26 mouse cellular contexts compared by ENCODE assay signal in genomic region chr10:37170878-37171277, GRCm38 (mm10). TPM values are rescaled to one million over a fixed set of nuclear protein-coding genes. Genes with fewer than 3 reads are reported as not detected.
DNase-seq lines count a peak whose midpoint lies in the region; ATAC-seq and TF ChIP-seq lines count a peak whose summit lies in the region.
"Had no signal": no experiment of that assay in that cellular context is flagged by ENCODE, and none has a peak within 500 bp of the region (broad histone marks: within the 10 kb centered on the region; RNA-seq: fewer than 3 reads in every experiment).

No protein-coding gene starts in this region.

- intact Hi-C loops in heart, postnatal 14 days (cut with DNase I) = no loop called here

- H3K9ac ChIP-seq in hindbrain, embryonic 16.5 days (ENCODE audit: low read depth, low read length) = no peak overlapping the region
- no peak overlapping the region for H3K9ac ChIP-seq in hindbrain, embryonic 14.5 days
- H3K9ac ChIP-seq: embryonic facial prominence, embryonic 15.5 days; heart, embryonic 13.5 days; liver, embryonic 15.5 days; lung, embryonic 15.5 days; midbrain, embryonic 15.5 days had no signal

- H3K4me3 ChIP-seq in hindbrain, embryonic 16.5 days (ENCODE audit: low read length) = no peak overlapping the region
- H3K4me3 ChIP-seq in hindbrain, embryonic 14.5 days (replicated peaks; ENCODE audit: low read length) = no peak overlapping the region
- no peak overlapping the region for H3K4me3 ChIP-seq in testis, adult 2 months (ENCODE audit: control insufficient read depth, low read depth, low read length)
- H3K4me3 ChIP-seq: embryonic facial prominence, embryonic 15.5 days; heart, embryonic 13.5 days; limb, embryonic 10.5 days; liver, embryonic 15.5 days; lung, embryonic 15.5 days; megakaryocyte, embryonic 14.5 days; midbrain, embryonic 15.5 days had no signal

- H3K27ac ChIP-seq in hindbrain, embryonic 16.5 days (ENCODE audit: low read depth, low read length) = peak overlapping the region; percentile 49; the same call in 1 of the 2 replicates
- no peak overlapping the region for H3K27ac ChIP-seq in hindbrain, embryonic 14.5 days
- H3K27ac ChIP-seq in testis, adult 2 months (ENCODE audit: control insufficient read depth, insufficient read depth, low read depth, low read length) = peak overlapping the region; percentile 76
- H3K27ac ChIP-seq: embryonic facial prominence, embryonic 15.5 days; heart, embryonic 13.5 days; kidney, postnatal 0 days; limb, embryonic 10.5 days; liver, embryonic 15.5 days; lung, embryonic 15.5 days had no signal

- no peak for TF ChIP-seq POLR2A in testis, adult 2 months (IDR thresholded peaks at IDR 0.05; ENCODE audit: control insufficient read depth, low read depth, low read length)

- H3K36me3 ChIP-seq in hindbrain, embryonic 16.5 days (ENCODE audit: control insufficient read depth, insufficient read depth, low read length) = no peaks in the 10 kb centered on the region
- H3K36me3 ChIP-seq in hindbrain, embryonic 14.5 days (replicated peaks; ENCODE audit: control insufficient read depth, insufficient read depth) = no peaks in the 10 kb centered on the region
- no peaks in the 10 kb centered on the region for H3K36me3 ChIP-seq in testis, adult 2 months (ENCODE audit: control insufficient read depth, insufficient read depth, low read length)
- H3K36me3 ChIP-seq: embryonic facial prominence, embryonic 15.5 days; G1E; heart, embryonic 13.5 days; limb, embryonic 10.5 days; liver, embryonic 15.5 days; lung, embryonic 15.5 days; midbrain, embryonic 15.5 days had no signal

- WGBS in hindbrain, embryonic 16.5 days = 78% methylated on average over 4 of the region's 4 CpGs
- WGBS in hindbrain, embryonic 14.5 days = 76% methylated on average over 4 of the region's 4 CpGs

- DNase-seq in heart, adult 11 months = peak; percentile 89
- DNase-seq in heart, postnatal 14 days = no peak
- DNase-seq in hindbrain, embryonic 14.5 days (ENCODE audit: low spot score) = no peak
- DNase-seq in testis, postnatal 14 days (ENCODE audit: low spot score) = no peak
- DNase-seq in retina, postnatal 1 day = no peak
- DNase-seq: adrenal gland, postnatal 10 days; B cell, adult 2 months; cerebellum, adult 8-10 months; cerebellum, postnatal 36 days; embryo, embryonic 11 days; kidney, adult 2 months; liver; lung, postnatal 36 days; right cerebral cortex, postnatal 14 days had no signal

- peaks cover 7% of the 10 kb centered on the region for H3K4me1 ChIP-seq in hindbrain, embryonic 16.5 days (ENCODE audit: control insufficient read depth, insufficient read depth, low read depth, low read length)
- H3K4me1 ChIP-seq in hindbrain, embryonic 14.5 days (replicated peaks; ENCODE audit: control insufficient read depth, insufficient read depth, low read length) = peaks cover 14% of the 10 kb centered on the region
- no peaks in the 10 kb centered on the region for H3K4me1 ChIP-seq in testis, adult 2 months (ENCODE audit: control insufficient read depth, insufficient read depth, low read length)
- H3K4me1 ChIP-seq: limb, embryonic 10.5 days; liver, embryonic 15.5 days; lung, embryonic 15.5 days; megakaryocyte, embryonic 14.5 days had no signal

- H3K27me3 ChIP-seq in hindbrain, embryonic 16.5 days (replicated peaks; ENCODE audit: control insufficient read depth, insufficient read depth, low read length) = no peaks in the 10 kb centered on the region
- H3K27me3 ChIP-seq in hindbrain, embryonic 14.5 days (ENCODE audit: control insufficient read depth, insufficient read depth, low read length) = no peaks in the 10 kb centered on the region
- H3K27me3 ChIP-seq in testis, adult 2 months (ENCODE audit: control insufficient read depth, insufficient read depth, low read length) = no peaks in the 10 kb centered on the region
- H3K27me3 ChIP-seq: CH12.LX; embryonic facial prominence, embryonic 15.5 days; heart, embryonic 13.5 days; liver, embryonic 15.5 days; lung, embryonic 15.5 days; megakaryocyte, embryonic 14.5 days; midbrain, embryonic 15.5 days had no signal

- ATAC-seq in hindbrain, embryonic 16.5 days = 0 out of 2 replicates have a peak, but pooled peaks have one; percentile 18
- no peak for ATAC-seq in hindbrain, embryonic 14.5 days (ENCODE audit: low FRiP score)

- H3K9me3 ChIP-seq in hindbrain, embryonic 16.5 days (ENCODE audit: control insufficient read depth, low read length) = no peaks in the 10 kb centered on the region; the same call in 1 of the 2 replicates
- 0 out of 2 replicates have a peak, but pooled peaks cover 4% of the 10 kb centered on the region for H3K9me3 ChIP-seq in hindbrain, embryonic 14.5 days (ENCODE audit: control insufficient read depth, low read length)
- H3K9me3 ChIP-seq: embryonic facial prominence, embryonic 15.5 days; G1E; limb, embryonic 10.5 days; liver, embryonic 15.5 days; lung, embryonic 15.5 days; midbrain, embryonic 15.5 days had no signal

- no peak overlapping the region for H3K4me2 ChIP-seq in hindbrain, embryonic 16.5 days (ENCODE audit: low read length)
- H3K4me2 ChIP-seq in hindbrain, embryonic 14.5 days (replicated peaks) = no peak overlapping the region
- H3K4me2 ChIP-seq: embryonic facial prominence, embryonic 15.5 days; heart, embryonic 13.5 days; liver, embryonic 15.5 days; lung, embryonic 15.5 days; midbrain, embryonic 15.5 days had no signal

- no peak for TF ChIP-seq CTCF in testis, adult 2 months (IDR thresholded peaks at IDR 0.05; ENCODE audit: control insufficient read depth, insufficient read depth, insufficient replicate concordance, low read depth, low read length)

RNA-seq across cellular contexts. Expression of gene Marcks, which starts 32.2 kb away (rescaled TPM):
- 10 to 100 TPM; 75.6 to 79.2 TPM for total RNA-seq in heart, postnatal 14 days (2021)
- 140 and 154 TPM in 2 replicates for polyA plus RNA-seq in hindbrain, embryonic 16.5 days (2015; fragmentation: Nextera tagmentation; extraction: Ambion mirVana)
- 296 and 310 TPM in 2 replicates for polyA plus RNA-seq in hindbrain, embryonic 14.5 days (2014; fragmentation: Nextera tagmentation; extraction: Ambion mirVana)
- 4.1 and 4.6 TPM in 2 replicates for polyA plus RNA-seq in testis, adult 2 months (2012; rRNA removed)
- polyA plus RNA-seq: G1E had no signal

Comparison
In these comparisons a context has a peak if more than half of its experiments do, and no peak if none do; other contexts are left out.
1. RNA of gene Marcks, which starts 32.2 kb away (polyA plus RNA-seq): 296 to 310 TPM in hindbrain, embryonic 14.5 days and 140 to 154 TPM in hindbrain, embryonic 16.5 days; 4.1 to 4.6 TPM in testis, adult 2 months; every median in the first group is over 10 times any median in the second.